Mouse (Mus musculus): ENCODE results near the gene Tex26. TPM values are rescaled to one million over a fixed set of nuclear protein-coding genes. Genes with fewer than 3 reads are reported as not detected.

Tex26 gene
- polyA plus RNA-seq, 1 experiment from 2014 or later = 0.38 TPM

GRCm38 (mm10) chr5:149496401-149497066 is 57.1 kb downstream of the Tex26 start:
- no peaks in the 10 kb centered on the region for H3K36me3 ChIP-seq (ENCODE audit: control insufficient read depth, insufficient read depth, low read length)
- no peak overlapping the region for H3K27ac ChIP-seq (ENCODE audit: low read length)
- 65% methylated on average over 12 of the region's 12 CpGs for WGBS
- no peak overlapping the region for H3K9ac ChIP-seq (ENCODE audit: low read depth, low read length)
- H3K4me2 ChIP-seq (ENCODE audit: low read depth, low read length) = no peak overlapping the region
- ATAC-seq = no peak
- H3K9me3 ChIP-seq (ENCODE audit: control insufficient read depth, low read length) = no peaks in the 10 kb centered on the region
- no peaks in the 10 kb centered on the region for H3K4me1 ChIP-seq (ENCODE audit: control insufficient read depth, insufficient read depth, low read length)
- no peaks in the 10 kb centered on the region for H3K27me3 ChIP-seq (replicated peaks; ENCODE audit: control insufficient read depth, insufficient read depth, low read length)
- H3K4me3 ChIP-seq (ENCODE audit: low read length) = no peak overlapping the region

GRCm38 (mm10) chr5:149499936-149500335 is 60.5 kb downstream of the Tex26 start:
- Histone ChIP-seq H3K4me3 (ENCODE audit: low read length) (no peak overlapping the region), H3K4me1 (ENCODE audit: control insufficient read depth, insufficient read depth, low read length) (no peaks in the 10 kb centered on the region), H3K4me2 (ENCODE audit: low read depth, low read length) (no peak overlapping the region), H3K9ac (ENCODE audit: low read depth, low read length) (no peak overlapping the region), H3K9me3 (ENCODE audit: control insufficient read depth, low read length) (no peaks in the 10 kb centered on the region), H3K27me3 (replicated peaks; ENCODE audit: control insufficient read depth, insufficient read depth, low read length) (no peaks in the 10 kb centered on the region), H3K27ac (ENCODE audit: low read length) (no peak overlapping the region), H3K36me3 (ENCODE audit: control insufficient read depth, insufficient read depth, low read length) (no peaks in the 10 kb centered on the region)
- WGBS = 42% methylated on average over 4 of the region's 4 CpGs
- ATAC-seq = no peak

- Histone ChIP-seq H3K27me3 (replicated peaks; ENCODE audit: control insufficient read depth, insufficient read depth, low read length) (no peaks in the 10 kb centered on the region), H3K4me1 (ENCODE audit: control insufficient read depth, insufficient read depth, low read length) (no peaks in the 10 kb centered on the region), H3K9me3 (ENCODE audit: control insufficient read depth, low read length) (no peaks in the 10 kb centered on the region), H3K36me3 (ENCODE audit: control insufficient read depth, insufficient read depth, low read length) (no peaks in the 10 kb centered on the region), H3K4me3 (ENCODE audit: low read length) (no peak overlapping the region), H3K4me2 (ENCODE audit: low read depth, low read length) (no peak overlapping the region), H3K27ac (ENCODE audit: low read length) (no peak overlapping the region), H3K9ac (ENCODE audit: low read depth, low read length) (no peak overlapping the region)
- no peak for ATAC-seq
- 78% methylated on average over 23 of the region's 23 CpGs for WGBS
Measured at GRCm38 (mm10) chr5:149503423-149504175, 64.1 kb downstream of the Tex26 start.

DNA sequence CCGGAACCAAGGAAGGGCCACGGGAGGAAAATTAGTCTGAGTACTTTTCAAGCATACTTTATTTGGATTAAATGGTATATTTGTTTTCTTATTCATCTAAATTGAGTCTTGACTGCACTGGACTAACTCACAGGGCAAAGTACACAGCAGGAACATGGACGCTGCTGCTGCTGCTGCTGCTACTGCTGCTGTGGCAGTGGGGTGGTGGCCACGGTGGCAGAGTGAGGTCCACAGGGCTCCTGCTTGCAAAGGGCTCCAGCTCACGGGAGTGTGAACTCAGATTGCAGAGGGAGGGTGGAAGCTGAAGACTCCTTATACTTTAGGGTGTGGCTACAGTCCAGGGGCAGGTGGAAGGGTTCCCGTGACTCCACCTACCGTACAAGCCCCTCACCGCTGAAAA is 65.5 kb downstream of the Tex26 start:
- H3K4me3 ChIP-seq (ENCODE audit: low read length) = no peak overlapping the region
- H3K4me2 ChIP-seq (ENCODE audit: low read depth, low read length) = no peak overlapping the region
- H3K27ac ChIP-seq (ENCODE audit: low read length) = no peak overlapping the region
- H3K9ac ChIP-seq (ENCODE audit: low read depth, low read length) = no peak overlapping the region
- no peaks in the 10 kb centered on the region for H3K36me3 ChIP-seq (ENCODE audit: control insufficient read depth, insufficient read depth, low read length)
- H3K27me3 ChIP-seq (replicated peaks; ENCODE audit: control insufficient read depth, insufficient read depth, low read length) = no peaks in the 10 kb centered on the region
- WGBS = 67% methylated on average over 8 of the region's 8 CpGs
- ATAC-seq = no peak
- no peaks in the 10 kb centered on the region for H3K4me1 ChIP-seq (ENCODE audit: control insufficient read depth, insufficient read depth, low read length)
- no peaks in the 10 kb centered on the region for H3K9me3 ChIP-seq (ENCODE audit: control insufficient read depth, low read length)

DNA sequence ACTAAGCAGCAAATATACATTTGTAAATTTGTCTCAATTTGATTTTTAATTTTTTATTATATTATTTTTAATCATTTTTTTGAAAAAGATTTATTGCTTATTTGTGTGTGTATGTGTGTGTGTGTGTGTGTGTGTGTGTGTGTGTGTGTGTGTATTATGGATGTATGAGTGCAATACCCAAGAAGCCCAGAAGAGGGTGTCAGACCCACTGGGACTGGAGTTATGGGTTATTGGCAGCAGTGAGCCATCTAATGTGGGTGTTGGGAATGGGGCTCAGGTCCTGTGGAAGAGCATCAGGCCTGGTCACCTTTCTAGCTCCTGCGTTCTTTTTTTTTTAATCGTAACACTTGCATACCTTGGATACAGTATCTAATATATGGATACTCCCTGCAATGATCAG is 66.6 kb downstream of the Tex26 start:
- no peak overlapping the region for H3K4me3 ChIP-seq (ENCODE audit: low read length)
- no peaks in the 10 kb centered on the region for H3K27me3 ChIP-seq (replicated peaks; ENCODE audit: control insufficient read depth, insufficient read depth, low read length)
- no peaks in the 10 kb centered on the region for H3K36me3 ChIP-seq (ENCODE audit: control insufficient read depth, insufficient read depth, low read length)
- H3K9me3 ChIP-seq (ENCODE audit: control insufficient read depth, low read length) = no peaks in the 10 kb centered on the region
- no peak overlapping the region for H3K9ac ChIP-seq (ENCODE audit: low read depth, low read length)
- H3K27ac ChIP-seq (ENCODE audit: low read length) = no peak overlapping the region
- no peaks in the 10 kb centered on the region for H3K4me1 ChIP-seq (ENCODE audit: control insufficient read depth, insufficient read depth, low read length)
- no peak overlapping the region for H3K4me2 ChIP-seq (ENCODE audit: low read depth, low read length)
- 95% methylated on average over 2 of the region's 2 CpGs for WGBS
- no peak for ATAC-seq

GRCm38 (mm10) chr5:149508094-149509029 is 68.9 kb downstream of the Tex26 start:
- Histone ChIP-seq H3K4me2 (ENCODE audit: low read depth, low read length) (no peak overlapping the region), H3K27ac (ENCODE audit: low read length) (no peak overlapping the region), H3K9ac (ENCODE audit: low read depth, low read length) (no peak overlapping the region), H3K9me3 (ENCODE audit: control insufficient read depth, low read length) (no peaks in the 10 kb centered on the region), H3K27me3 (replicated peaks; ENCODE audit: control insufficient read depth, insufficient read depth, low read length) (no peaks in the 10 kb centered on the region), H3K4me1 (ENCODE audit: control insufficient read depth, insufficient read depth, low read length) (peaks cover 1% of the 10 kb centered on the region), H3K36me3 (ENCODE audit: control insufficient read depth, insufficient read depth, low read length) (no peaks in the 10 kb centered on the region), H3K4me3 (ENCODE audit: low read length) (no peak overlapping the region)
- ATAC-seq = no peak
- 77% methylated on average over 20 of the region's 20 CpGs for WGBS

GRCm38 (mm10) chr5:149510323-149510722 is 70.9 kb downstream of the Tex26 start:
- H3K9ac ChIP-seq (ENCODE audit: low read depth, low read length) = no peak overlapping the region
- no peak overlapping the region for H3K4me2 ChIP-seq (ENCODE audit: low read depth, low read length)
- H3K27ac ChIP-seq (ENCODE audit: low read length) = no peak overlapping the region
- peaks cover 15% of the 10 kb centered on the region for H3K4me1 ChIP-seq (ENCODE audit: control insufficient read depth, insufficient read depth, low read length)
- no peaks in the 10 kb centered on the region for H3K9me3 ChIP-seq (ENCODE audit: control insufficient read depth, low read length)
- H3K27me3 ChIP-seq (replicated peaks; ENCODE audit: control insufficient read depth, insufficient read depth, low read length) = no peaks in the 10 kb centered on the region
- 69% methylated on average over 13 of the region's 13 CpGs for WGBS
- H3K4me3 ChIP-seq (ENCODE audit: low read length) = no peak overlapping the region
- no peak for ATAC-seq
- no peaks in the 10 kb centered on the region for H3K36me3 ChIP-seq (ENCODE audit: control insufficient read depth, insufficient read depth, low read length)

DNA sequence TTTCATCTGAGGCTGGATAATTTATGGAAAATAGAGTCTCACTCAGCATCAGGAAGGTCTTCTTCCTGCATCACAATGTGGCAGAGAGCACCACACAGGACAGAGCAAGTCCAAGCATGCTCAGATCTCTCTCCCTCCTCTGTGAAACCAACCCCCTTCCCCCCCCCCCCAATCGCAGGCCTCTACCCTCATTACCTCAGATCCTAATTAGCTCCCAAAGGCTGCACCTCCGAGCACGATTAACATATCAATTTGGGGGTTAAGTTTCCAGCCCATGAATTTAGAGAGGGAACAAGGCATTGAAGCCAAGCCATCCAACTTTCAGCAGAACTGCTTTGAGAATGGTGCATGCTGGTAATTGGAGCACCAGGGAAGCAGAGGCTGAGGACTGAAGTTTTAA is 73.2 kb downstream of the Tex26 start:
- H3K9ac ChIP-seq (ENCODE audit: low read depth, low read length) = no peak overlapping the region
- no peak for ATAC-seq
- H3K27me3 ChIP-seq (replicated peaks; ENCODE audit: control insufficient read depth, insufficient read depth, low read length) = no peaks in the 10 kb centered on the region
- WGBS = 62% methylated on average over 3 of the region's 3 CpGs
- no peak overlapping the region for H3K4me3 ChIP-seq (ENCODE audit: low read length)
- no peaks in the 10 kb centered on the region for H3K36me3 ChIP-seq (ENCODE audit: control insufficient read depth, insufficient read depth, low read length)
- peaks cover 15% of the 10 kb centered on the region for H3K4me1 ChIP-seq (ENCODE audit: control insufficient read depth, insufficient read depth, low read length)
- H3K4me2 ChIP-seq (ENCODE audit: low read depth, low read length) = no peak overlapping the region
- no peaks in the 10 kb centered on the region for H3K9me3 ChIP-seq (ENCODE audit: control insufficient read depth, low read length)
- H3K27ac ChIP-seq (ENCODE audit: low read length) = no peak overlapping the region

DNA sequence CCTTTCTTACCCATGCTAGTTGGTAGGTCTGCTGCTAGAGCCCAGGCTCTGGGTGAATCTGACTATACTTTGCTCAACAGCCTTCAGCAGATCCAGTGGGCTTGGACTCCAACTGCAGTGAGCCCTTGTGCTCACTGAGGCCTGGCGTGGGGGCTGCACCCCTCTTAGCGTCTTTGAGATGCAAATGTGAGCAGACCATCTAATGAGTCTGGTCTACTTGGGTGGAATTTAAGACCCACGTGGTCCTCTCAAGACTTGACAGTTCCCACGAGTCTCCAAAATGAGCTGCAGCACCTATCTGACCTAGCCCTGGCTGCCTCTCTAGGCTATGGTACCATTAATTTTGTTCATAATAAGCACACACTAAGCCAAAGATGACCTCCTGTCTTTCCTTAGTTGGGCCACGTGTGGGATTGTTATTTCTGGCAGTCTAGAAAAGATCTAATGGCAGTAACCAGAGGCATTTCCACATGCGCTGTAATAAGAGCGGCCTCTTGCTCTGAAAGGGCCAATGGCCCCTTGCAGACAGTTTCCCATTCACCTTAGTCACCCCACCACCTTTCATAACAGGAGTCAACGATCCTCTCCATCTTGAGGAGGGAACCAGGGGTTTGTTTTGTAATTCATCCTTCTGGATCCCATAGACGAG is 74.1 kb downstream of the Tex26 start:
- Histone ChIP-seq H3K9me3 (ENCODE audit: control insufficient read depth, low read length) (no peaks in the 10 kb centered on the region), H3K4me3 (ENCODE audit: low read length) (no peak overlapping the region), H3K27ac (ENCODE audit: low read length) (peak overlapping the region; percentile 70), H3K9ac (ENCODE audit: low read depth, low read length) (0 out of 2 replicates have a peak overlapping the region, but pooled peaks have one; percentile 11), H3K4me2 (ENCODE audit: low read depth, low read length) (peak overlapping the region; percentile 10; the same call in 1 of the 2 replicates), H3K27me3 (replicated peaks; ENCODE audit: control insufficient read depth, insufficient read depth, low read length) (no peaks in the 10 kb centered on the region), H3K4me1 (ENCODE audit: control insufficient read depth, insufficient read depth, low read length) (peaks cover 15% of the 10 kb centered on the region), H3K36me3 (ENCODE audit: control insufficient read depth, insufficient read depth, low read length) (no peaks in the 10 kb centered on the region)
- ATAC-seq = peak; percentile 30
- WGBS = 48% methylated on average over 9 of the region's 9 CpGs

Measured in intestine, embryonic 16.5 days (tissue).